Mouse (Mus musculus): ENCODE data around the gene Gm13271. TPM values are rescaled to one million over a fixed set of nuclear protein-coding genes. Genes with fewer than 3 reads are reported as not detected.
"Not testable (repeated sequence)": the region's sequence is repeated elsewhere in the genome, so short reads cannot be mapped to it uniquely, and the experiment has no call there.

Gm13271 gene
- total RNA-seq (2017), result not detected in 2 replicates

DNA sequence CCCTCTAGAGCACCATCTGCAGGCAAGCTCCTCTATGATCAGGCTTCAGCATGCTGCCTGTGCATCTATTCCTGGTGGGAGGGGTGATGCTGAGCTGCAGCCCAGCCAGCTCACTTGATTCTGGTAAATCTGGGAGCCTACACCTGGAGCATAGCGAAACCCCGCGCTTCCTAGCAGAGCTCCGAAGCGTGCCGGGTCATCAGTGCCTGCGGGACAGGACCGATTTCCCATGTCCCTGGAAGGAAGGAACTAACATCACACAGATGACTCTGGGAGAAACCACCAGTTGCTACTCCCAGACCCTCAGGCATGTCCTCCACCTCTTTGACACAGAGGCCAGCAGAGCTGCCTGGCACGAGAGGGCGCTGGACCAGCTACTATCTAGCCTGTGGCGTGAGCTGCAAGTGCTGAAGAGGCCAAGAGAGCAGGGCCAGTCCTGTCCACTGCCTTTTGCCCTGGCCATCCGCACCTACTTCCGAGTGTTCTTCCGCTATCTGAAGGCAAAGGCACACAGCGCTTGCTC, at the start of gene Gm13271:
TSS of gene Gm13271 (plus strand) at position 51 of the 523 bp plus-strand sequence.
- ATAC-seq (replicated peaks in 1 of 2; ENCODE audit: insufficient read depth in 1 of 2, low FRiP score in 2 of 2, low TSS enrichment in 1 of 2, low read depth in 1 of 2, poor library complexity in 2 of 2, severe bottlenecking in 2 of 2), result not testable (repeated sequence)

DNA sequence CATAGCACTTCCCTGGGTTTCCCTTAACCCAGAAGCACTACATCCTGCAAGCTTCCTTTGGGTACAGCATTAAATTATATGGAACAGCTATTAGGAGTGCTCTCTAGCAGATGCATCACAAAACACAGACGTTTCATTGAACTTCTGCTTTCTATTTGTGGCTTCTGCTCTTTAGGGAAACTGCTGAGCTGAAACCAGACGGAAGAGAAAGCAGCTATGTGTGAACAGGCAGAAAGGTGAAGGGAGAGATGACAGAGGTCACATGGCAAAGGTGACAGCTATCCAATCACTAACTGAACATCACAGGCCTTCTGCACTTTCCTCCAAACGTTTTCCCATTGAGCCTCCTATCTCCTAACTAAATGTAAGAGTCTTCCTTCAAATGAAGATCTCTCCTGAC, 48.7 kb upstream of the Gm13271 start:
- ATAC-seq (replicated peaks in 1 of 2; ENCODE audit: insufficient read depth in 1 of 2, low FRiP score in 2 of 2, low TSS enrichment in 1 of 2, low read depth in 1 of 2, poor library complexity in 2 of 2, severe bottlenecking in 2 of 2), result peak; percentile 69 to 78

DNA sequence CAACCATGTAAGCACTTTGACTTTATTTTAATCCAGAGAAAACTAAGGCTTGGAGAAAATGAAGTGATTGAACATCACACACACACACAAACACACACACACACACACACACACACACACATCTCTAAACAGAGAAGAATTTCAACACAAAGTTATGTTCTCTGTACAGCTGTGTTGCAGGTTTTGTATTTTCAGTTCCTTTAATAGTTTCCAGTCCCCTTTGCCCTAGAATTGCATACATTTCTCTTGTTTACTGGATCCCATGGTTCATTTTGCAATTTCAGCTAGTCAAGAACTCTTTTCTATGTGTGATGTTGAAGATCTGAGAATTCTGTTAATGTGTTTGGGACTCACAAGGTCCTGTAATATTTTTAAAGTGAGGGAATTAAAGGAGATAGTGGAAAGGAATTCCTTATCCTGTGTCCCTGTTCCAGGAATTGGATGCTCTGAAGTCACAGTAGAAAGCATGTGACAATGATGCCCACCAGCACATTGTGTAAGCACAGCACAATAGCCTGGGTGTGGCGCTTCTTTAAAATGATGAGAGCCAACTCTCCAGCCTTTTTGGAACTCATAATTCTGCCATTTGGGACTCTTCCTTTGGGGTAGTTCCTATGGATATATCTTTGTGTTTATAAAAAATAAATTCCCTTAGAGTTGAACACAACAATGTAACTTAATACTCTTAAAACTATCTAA, 47.4 kb upstream of the Gm13271 start:
- ATAC-seq (replicated peaks in 1 of 2; ENCODE audit: insufficient read depth in 1 of 2, low FRiP score in 2 of 2, low TSS enrichment in 1 of 2, low read depth in 1 of 2, poor library complexity in 2 of 2, severe bottlenecking in 2 of 2), result no peak; a peak in 1 of 4 replicates

DNA sequence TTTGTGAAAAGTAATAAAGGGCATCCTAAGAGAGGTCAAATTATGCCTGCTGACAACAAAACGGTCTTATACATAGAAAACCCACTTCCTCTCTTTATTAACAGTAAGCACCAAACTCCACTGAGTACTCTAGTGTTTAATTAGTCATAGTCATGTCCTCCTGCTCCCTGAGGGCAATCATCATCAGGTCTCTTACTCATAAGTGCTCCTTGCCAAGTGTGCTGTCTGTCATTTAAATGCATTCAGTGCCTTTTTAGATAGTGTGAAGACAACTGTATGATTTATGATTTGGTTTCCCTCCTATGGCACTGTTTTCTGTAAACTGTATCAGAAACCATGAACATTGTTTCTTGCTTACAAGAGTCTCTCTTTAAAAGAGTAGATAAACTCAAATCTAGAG, 40.4 kb upstream of the Gm13271 start:
- ATAC-seq (replicated peaks in 1 of 2; ENCODE audit: insufficient read depth in 1 of 2, low FRiP score in 2 of 2, low TSS enrichment in 1 of 2, low read depth in 1 of 2, poor library complexity in 2 of 2, severe bottlenecking in 2 of 2), result no peak

DNA sequence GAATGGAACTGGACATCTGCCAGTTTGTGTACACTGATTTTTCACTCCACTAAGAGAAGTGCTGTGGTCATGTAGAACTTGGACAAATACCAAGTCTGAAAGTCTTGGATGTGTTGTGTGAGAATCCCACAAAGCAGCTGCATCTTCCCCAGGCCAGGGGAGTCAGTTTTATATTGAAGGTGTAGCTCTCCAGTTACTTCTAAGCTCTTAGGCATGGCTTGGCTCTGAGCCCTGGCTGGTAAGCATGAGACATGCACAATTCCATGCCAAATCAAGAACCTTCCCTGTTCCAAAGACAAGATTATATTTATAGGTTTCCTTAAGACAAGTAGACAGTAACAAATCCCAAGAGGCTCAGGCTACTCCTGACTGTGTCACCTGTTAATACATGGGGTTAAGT, 39.6 kb upstream of the Gm13271 start:
- ATAC-seq (replicated peaks in 1 of 2; ENCODE audit: insufficient read depth in 1 of 2, low FRiP score in 2 of 2, low TSS enrichment in 1 of 2, low read depth in 1 of 2, poor library complexity in 2 of 2, severe bottlenecking in 2 of 2), result no peak

DNA sequence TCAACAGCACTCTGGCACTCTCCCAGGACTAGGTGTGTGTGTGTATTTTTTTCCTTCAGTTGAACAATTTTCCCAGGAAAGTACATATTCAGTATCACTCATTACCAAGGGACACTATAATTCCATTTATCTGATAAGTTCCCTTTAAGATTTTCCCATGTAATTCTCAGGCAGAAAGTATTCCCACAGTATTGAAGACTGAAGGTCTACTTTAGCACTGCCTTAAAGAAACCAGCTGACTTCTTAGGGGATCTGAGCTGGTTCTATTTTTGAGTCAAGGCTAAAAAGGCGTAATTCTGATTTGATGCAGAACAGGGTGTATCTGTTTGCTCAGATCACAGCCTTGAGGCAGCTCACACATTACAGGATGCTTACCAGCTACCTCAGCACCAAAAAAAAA, 36.0 kb upstream of the Gm13271 start:
- no peak for ATAC-seq (replicated peaks in 1 of 2; ENCODE audit: insufficient read depth in 1 of 2, low FRiP score in 2 of 2, low TSS enrichment in 1 of 2, low read depth in 1 of 2, poor library complexity in 2 of 2, severe bottlenecking in 2 of 2)

DNA sequence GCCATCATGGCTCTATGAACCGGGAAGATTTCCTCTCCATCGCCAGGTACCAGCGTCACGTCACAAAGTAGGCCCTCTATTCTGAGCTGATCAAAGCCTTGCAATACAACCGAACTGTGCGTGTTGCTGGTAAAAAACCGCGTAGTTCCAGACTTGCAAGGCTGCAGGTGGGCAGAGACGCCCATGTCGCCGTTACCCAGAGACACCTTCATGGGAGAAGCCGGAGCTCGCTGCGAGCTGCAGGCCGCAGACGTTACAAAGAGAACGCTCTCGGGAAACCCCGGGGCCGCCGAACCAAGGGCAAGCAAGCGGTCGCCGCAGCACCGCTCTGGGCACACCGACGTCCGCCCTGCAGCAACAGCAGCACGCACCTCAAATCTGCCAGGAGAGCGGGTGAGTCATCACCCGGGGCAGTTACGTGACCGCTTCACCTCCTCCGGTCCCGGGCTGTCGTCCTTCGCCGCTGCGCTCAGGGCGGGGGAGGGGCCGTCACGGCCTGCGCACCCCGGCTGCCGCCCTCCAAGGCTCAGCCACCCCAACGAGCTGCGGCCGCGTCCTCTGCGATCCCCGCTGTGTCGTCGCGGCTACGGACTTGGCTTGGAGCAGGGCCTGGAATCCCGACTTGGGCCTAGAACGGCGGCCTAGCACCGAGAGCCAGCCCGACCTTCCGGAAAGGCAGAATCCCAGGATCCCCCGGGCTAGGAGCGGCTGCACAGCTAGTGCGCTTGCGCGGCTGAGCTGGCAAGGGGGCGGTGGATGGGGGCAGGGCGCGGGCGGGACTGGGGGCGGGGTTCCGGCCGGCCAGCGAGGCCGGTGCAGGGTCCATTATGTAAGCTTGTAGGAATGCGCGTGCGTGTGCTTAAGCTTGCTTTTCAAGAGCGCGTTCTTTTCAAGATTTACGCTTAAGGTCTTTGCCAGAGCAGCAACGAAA, 32.6 kb upstream of the Gm13271 start, which contains the start of the genes Gm26566 and Klhl9:
TSS of gene Gm26566 (plus strand) at position 15 of the 931 bp plus-strand sequence.
TSS of gene Klhl9 (minus strand) at position 675 of the 931 bp plus-strand sequence.
- peak; percentile 72 to 91 for ATAC-seq (replicated peaks in 1 of 2; ENCODE audit: insufficient read depth in 1 of 2, low FRiP score in 2 of 2, low TSS enrichment in 1 of 2, low read depth in 1 of 2, poor library complexity in 2 of 2, severe bottlenecking in 2 of 2)

DNA sequence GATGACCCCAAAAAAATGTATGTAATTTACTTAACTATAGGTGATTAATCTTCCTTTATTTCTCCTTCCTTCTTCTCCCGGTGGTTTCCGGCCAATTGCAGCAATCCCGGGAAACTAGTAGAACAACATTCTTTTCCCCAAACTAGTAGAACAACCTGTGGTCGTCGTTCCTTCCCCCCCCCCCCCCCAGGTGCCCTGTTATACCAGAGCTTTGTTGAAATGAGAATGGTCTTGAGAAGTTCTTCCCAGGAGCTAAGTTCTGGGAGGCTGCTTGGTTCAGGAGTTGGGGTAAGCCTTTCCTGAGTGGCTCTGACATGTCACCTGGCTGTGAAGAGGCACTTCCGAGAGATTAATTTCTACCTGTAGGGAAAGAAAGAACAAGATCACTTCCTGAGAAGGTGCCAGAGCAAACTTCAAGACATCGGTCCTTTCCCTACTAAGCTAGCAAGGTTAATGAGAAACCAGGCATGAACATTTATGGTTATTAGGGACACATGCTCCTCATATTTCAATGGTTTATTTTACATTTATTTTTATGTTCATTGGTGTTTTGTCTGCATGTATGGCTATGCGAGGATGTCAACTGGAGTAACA, 31.1 kb upstream of the Gm13271 start:
- ATAC-seq (replicated peaks in 1 of 2; ENCODE audit: insufficient read depth in 1 of 2, low FRiP score in 2 of 2, low TSS enrichment in 1 of 2, low read depth in 1 of 2, poor library complexity in 2 of 2, severe bottlenecking in 2 of 2), result no peak

DNA sequence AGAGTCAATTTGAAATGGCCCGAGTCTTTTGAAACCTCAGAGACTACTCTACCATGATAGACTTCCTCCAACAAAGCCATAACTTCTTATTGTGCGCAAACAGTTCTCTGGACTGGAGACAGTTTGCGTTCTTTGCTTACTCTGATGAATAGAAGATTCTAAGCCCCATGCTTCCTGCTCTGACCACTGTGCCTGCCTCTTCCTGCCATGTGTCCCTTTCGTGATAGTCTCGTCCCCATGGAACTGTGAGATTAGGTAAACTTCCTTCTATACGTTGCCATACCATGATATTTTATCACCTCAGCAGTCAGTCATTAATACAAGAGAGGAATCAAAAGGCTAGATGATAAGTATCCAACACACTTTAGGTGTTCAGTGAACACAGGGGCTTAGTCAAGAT, 27.9 kb upstream of the Gm13271 start:
- no peak for ATAC-seq (replicated peaks in 1 of 2; ENCODE audit: insufficient read depth in 1 of 2, low FRiP score in 2 of 2, low TSS enrichment in 1 of 2, low read depth in 1 of 2, poor library complexity in 2 of 2, severe bottlenecking in 2 of 2)

DNA sequence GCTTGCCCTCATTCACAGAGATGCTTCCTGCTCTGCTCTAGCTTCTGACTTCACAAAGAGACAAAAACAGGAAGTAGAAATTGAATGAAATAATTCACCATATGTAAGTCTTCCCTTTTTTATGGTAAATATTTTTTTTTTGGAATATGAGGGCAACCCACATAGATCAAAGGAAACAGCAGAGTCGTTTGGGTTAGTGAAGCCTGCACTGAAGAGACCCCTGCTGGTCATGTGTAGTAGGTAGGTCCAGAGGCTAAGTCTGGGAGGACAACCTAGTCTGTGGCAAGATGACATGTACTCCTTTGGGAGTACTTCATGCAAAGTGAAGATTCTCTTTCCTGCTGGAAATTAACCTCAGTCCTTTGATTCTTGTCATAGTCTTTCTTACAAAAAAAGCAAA, 27.3 kb upstream of the Gm13271 start:
- ATAC-seq (replicated peaks in 1 of 2; ENCODE audit: insufficient read depth in 1 of 2, low FRiP score in 2 of 2, low TSS enrichment in 1 of 2, low read depth in 1 of 2, poor library complexity in 2 of 2, severe bottlenecking in 2 of 2), result peak; percentile 92 to 94

DNA sequence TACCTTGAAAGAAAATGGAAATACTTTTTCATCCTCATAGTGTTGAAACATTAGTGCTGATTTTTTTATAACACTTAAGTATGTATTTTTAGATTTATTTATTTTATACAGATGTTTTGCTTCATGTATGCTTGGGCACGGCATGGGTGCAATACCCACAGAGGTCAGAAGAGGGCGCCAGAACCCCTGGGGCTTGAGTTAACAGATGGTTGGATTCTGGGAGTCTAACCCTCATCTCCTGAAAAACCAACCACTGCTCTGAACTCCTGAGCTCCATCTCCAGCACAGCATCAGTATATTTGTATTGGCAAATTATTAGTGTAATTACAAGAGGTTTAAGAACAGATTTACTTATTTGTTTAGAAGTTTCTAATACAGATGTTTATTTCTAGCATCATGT, 16.2 kb upstream of the Gm13271 start:
- ATAC-seq (replicated peaks in 1 of 2; ENCODE audit: insufficient read depth in 1 of 2, low FRiP score in 2 of 2, low TSS enrichment in 1 of 2, low read depth in 1 of 2, poor library complexity in 2 of 2, severe bottlenecking in 2 of 2), result peak in 1 of 2 experiments; percentile 84; a peak in 2 of 4 replicates

DNA sequence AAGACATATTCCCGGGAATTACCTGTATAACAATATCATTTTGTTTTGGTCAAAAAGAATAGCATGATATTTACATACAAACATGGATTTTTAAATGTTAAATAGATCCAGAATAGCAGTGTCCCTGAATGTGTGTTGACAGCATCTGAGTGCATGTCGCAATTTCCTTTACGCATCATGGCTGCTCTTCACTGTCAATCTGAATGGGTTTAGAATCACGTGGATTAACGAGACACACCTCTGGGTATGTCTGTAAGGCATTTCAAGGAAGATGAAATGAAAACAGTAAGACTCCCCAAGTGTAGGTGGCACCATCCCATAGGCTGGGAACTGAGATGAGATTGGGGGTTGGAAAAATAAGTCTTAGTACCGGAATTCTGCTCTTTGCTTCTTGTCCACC, 15.6 kb upstream of the Gm13271 start:
- ATAC-seq (replicated peaks in 1 of 2; ENCODE audit: insufficient read depth in 1 of 2, low FRiP score in 2 of 2, low TSS enrichment in 1 of 2, low read depth in 1 of 2, poor library complexity in 2 of 2, severe bottlenecking in 2 of 2), result no peak; a peak in 1 of 4 replicates

DNA sequence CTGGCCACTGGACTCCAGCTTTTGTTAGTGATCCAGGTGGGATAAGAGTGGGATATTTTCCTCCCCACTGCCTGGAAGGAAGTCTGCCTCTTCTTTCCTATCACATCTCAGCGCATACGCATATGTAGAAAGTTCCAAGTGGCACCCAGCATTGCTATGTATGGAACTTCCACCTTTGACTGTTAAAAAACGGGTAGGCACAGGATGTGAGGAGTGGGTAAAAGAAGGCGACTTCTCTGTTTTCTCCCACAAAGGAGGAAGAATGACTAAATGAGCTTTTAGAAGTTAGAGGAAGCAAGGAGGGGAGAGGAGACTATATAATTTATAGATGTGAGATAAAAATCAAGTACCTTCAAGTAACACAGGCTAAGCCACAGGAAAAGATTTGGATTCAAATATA, 13.2 kb upstream of the Gm13271 start:
- peak; percentile 52 to 60; a peak in 3 of 4 replicates for ATAC-seq (replicated peaks in 1 of 2; ENCODE audit: insufficient read depth in 1 of 2, low FRiP score in 2 of 2, low TSS enrichment in 1 of 2, low read depth in 1 of 2, poor library complexity in 2 of 2, severe bottlenecking in 2 of 2)

DNA sequence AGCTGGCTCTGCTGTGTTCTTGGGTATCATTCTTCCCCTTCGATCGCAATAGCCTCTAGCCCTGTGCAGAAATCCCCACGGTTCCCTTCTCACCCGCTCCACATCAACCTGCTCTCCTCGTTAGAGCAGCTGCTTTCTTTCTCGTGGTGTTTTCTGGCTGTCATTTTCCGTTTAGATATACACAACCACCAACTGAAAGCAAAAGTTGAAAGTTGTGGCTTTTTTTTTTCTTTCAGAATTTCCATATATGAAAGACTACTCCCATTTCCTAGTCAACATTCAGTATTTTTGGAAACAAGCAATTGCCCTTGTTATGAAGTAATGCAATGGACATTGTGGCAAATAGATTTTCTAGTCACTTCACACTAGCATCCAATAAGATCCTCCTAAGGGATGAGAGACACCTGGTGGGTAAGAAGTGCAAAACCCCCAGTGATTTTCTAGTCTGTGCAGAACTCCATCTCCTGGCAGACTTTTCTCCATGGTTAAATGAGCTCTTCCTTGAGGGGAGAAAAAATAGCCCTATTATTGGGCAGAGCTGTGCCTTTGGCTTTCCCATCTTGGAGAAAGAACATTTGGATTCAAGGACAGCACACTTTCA, 11.8 kb upstream of the Gm13271 start:
- peak; percentile 9 to 16; a peak in 1 of 4 replicates for ATAC-seq (replicated peaks in 1 of 2; ENCODE audit: insufficient read depth in 1 of 2, low FRiP score in 2 of 2, low TSS enrichment in 1 of 2, low read depth in 1 of 2, poor library complexity in 2 of 2, severe bottlenecking in 2 of 2)

DNA sequence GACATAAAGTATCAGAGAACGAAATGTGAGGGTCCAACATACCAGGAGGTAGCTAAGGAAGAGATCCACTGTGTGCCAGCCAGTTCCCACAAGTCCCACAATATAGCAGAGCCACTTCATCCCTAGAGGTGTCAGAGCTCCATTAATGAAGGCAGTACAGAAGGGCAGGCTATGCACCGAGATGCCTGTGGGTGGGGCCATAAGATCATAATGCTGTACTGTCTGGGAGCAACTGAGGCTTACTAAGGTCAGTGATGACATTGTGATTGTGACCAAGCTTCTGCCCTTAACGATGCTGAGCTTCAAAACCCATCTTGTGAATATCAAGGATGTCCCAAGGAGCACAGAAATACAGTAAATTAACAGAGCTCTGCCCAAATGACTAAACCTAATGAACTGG, 10.5 kb upstream of the Gm13271 start:
- no peak for ATAC-seq (replicated peaks in 1 of 2; ENCODE audit: insufficient read depth in 1 of 2, low FRiP score in 2 of 2, low TSS enrichment in 1 of 2, low read depth in 1 of 2, poor library complexity in 2 of 2, severe bottlenecking in 2 of 2)

DNA sequence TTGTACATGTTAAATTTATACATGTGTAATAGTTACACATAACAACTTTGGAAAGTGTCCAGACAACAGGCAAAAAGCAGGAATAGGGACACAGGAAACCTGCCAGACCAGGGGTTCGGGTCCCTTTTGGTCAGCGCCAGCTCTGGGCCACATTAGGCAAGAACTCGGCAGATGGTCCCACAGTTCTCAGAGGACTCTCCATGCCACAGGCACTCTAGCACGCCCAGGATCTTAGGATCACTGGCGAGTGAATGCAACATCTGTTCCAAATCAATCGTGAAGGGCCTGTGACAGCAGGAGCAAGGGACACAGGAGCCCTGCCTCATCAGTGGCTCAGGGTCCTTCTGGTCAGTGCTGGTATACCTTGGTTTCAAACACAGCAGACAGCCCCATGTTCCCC, 4.7 kb upstream of the Gm13271 start:
- ATAC-seq (replicated peaks in 1 of 2; ENCODE audit: insufficient read depth in 1 of 2, low FRiP score in 2 of 2, low TSS enrichment in 1 of 2, low read depth in 1 of 2, poor library complexity in 2 of 2, severe bottlenecking in 2 of 2), result no peak
